In the genomic region with DNA sequence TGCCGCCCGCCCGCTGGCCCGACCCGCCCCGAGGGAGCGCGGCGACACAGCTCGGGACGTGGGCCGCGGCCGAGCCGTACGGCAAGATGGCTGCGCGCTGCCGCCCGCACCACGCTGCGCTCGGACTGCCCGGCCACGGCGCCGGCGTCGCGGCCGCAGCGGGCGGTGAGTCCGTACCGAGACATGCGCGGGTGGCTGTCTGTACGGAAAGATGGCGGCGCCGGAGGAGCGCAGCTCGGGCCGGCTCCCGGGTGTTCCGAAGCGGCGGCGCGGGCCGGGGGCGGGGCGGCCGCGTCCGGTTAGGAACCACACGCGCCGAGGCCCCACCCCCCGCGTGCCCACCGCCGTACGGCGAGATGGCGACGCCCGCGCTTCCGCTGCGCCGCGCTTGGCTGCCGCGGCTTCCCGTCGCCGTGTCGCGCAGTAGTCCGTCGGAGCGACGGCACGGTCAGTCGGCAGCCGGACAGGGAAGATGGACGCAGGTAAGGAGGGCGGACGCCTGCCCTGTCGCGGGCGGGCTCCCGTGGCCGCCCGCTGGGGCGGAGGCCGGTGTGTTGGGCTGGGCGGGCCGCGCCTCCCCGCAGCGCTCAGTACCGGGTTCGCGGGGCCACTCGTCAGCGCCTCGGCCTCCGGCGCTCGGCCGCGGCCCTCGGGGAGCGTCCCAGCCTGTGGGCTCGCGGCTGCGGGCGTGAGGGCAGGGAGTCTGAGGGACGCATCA, we compare ENCODE assay signal across 8 mouse cellular contexts. TPM values are rescaled to one million over a fixed set of nuclear protein-coding genes. Genes with fewer than 3 reads are reported as not detected.
DNase-seq lines count a peak whose midpoint lies in the region; ATAC-seq and TF ChIP-seq lines count a peak whose summit lies in the region.

A gene (minus strand): TSS at position 292 of the 718 bp plus-strand sequence.

- H3K4me2 ChIP-seq in lung, embryonic 14.5 days = peak within 1 kb of the TSS; percentile 75

- H3K27me3 ChIP-seq in MEL (ENCODE audit: control insufficient read depth in 1 of 2, insufficient read depth in 2 of 2, low read length in 2 of 2) = no peaks in the 10 kb centered on the region
- no peaks in the 10 kb centered on the region for H3K27me3 ChIP-seq in lung, embryonic 14.5 days (ENCODE audit: insufficient read depth, low read length)

- no peaks in the 10 kb centered on the region for H3K9me3 ChIP-seq in MEL (replicated peaks; ENCODE audit: insufficient read depth, low read length)
- H3K9me3 ChIP-seq in lung, embryonic 14.5 days (ENCODE audit: low read depth, low read length) = no peaks in the 10 kb centered on the region

- peaks cover 56% of the 10 kb centered on the region for H3K79me2 ChIP-seq in MEL (ENCODE audit: control insufficient read depth, insufficient read depth, low read length, poor library complexity)

- peak within 1 kb of the TSS; percentile 91 to 94 for H3K4me3 ChIP-seq in MEL (ENCODE audit: control insufficient read depth in 1 of 2, insufficient read depth in 1 of 2, low read depth in 2 of 2, low read length in 2 of 2)
- peak within 1 kb of the TSS; percentile 96 for H3K4me3 ChIP-seq in lung, embryonic 14.5 days (ENCODE audit: low read depth, low read length)

- peak within 1 kb of the TSS; percentile 77 for H3K27ac ChIP-seq in MEL (ENCODE audit: control insufficient read depth, low read depth, low read length)
- H3K27ac ChIP-seq in lung, embryonic 14.5 days (ENCODE audit: low read depth) = peak within 1 kb of the TSS; percentile 86

- peak; percentile 91 for DNase-seq in MEL (ENCODE audit: low read depth, low spot score)
- DNase-seq in cerebellum, adult 8-10 months = peak; percentile 91
- DNase-seq in forelimb bud, embryonic 11.5 days (ENCODE audit: low read depth, low spot score) = peak; percentile 82
- DNase-seq in heart, postnatal 4 days = peak; percentile 94
- peak; percentile 89 to 94 for DNase-seq in layer of hippocampus, adult 8-10 months (ENCODE audit: low spot score in 2 of 2)
- DNase-seq in lung, embryonic 14.5 days = peak; percentile 94
- DNase-seq in testis, postnatal 14 days (ENCODE audit: low spot score) = peak; percentile 90

- H3K4me1 ChIP-seq in MEL (ENCODE audit: control insufficient read depth in 1 of 2, insufficient read depth in 2 of 2, low read length in 2 of 2) = peaks cover 17 to 27% of the 10 kb centered on the region in 2 experiments
- H3K4me1 ChIP-seq in lung, embryonic 14.5 days (ENCODE audit: insufficient read depth) = 0 out of 2 replicates have a peak, but pooled peaks cover 3% of the 10 kb centered on the region

- TF ChIP-seq CTCF in MEL (IDR thresholded peaks at IDR 0.05 in 2 of 3, conservative IDR thresholded peaks at IDR 0.05 in 1 of 3; ENCODE audit: control insufficient read depth in 1 of 3, insufficient read depth in 1 of 3, low read depth in 2 of 3, low read length in 3 of 3, poor library complexity in 1 of 3, severe bottlenecking in 1 of 3) = no peak
- no peak for TF ChIP-seq CTCF in lung, embryonic 14.5 days (IDR thresholded peaks at IDR 0.05; ENCODE audit: low read depth)

- TF ChIP-seq RAD21 in MEL (IDR thresholded peaks at IDR 0.05; ENCODE audit: low read depth, low read length) = no peak

- WGBS in lung, embryonic 14.5 days = under 1% methylated on average over 104 of the region's 121 CpGs

- peaks cover 0 to 35% of the 10 kb centered on the region in 2 experiments; a peak in 2 of 4 replicates for H3K36me3 ChIP-seq in MEL (ENCODE audit: control insufficient read depth in 1 of 2, insufficient read depth in 2 of 2, low read length in 2 of 2)
- peaks cover 10% of the 10 kb centered on the region for H3K36me3 ChIP-seq in lung, embryonic 14.5 days (ENCODE audit: insufficient read depth)

- TF ChIP-seq EP300 in MEL (IDR thresholded peaks at IDR 0.05; ENCODE audit: low read depth in 1 of 2, low read length in 2 of 2) = no peak; a peak in 1 of 4 replicates

- peak within 1 kb of the TSS; percentile 81 for H3K9ac ChIP-seq in MEL (ENCODE audit: control insufficient read depth, low read depth, low read length, poor library complexity, severe bottlenecking)
- peak within 1 kb of the TSS; percentile 86 for H3K9ac ChIP-seq in lung, embryonic 14.5 days

- peak; percentile 93 for ATAC-seq in lung, embryonic 14.5 days (ENCODE audit: insufficient read depth)
- peak; percentile 77 for ATAC-seq in neutrophil, adult 5-6 weeks (ENCODE audit: extremely low read depth, insufficient number of reproducible peaks, low FRiP score, poor library complexity, severe bottlenecking)

- peak; percentile 67 to 72; a peak in 3 of 4 replicates for TF ChIP-seq POLR2A in MEL (IDR thresholded peaks at IDR 0.05; ENCODE audit: control insufficient read depth in 1 of 2, insufficient read depth in 1 of 2, low read depth in 1 of 2, low read length in 2 of 2, poor library complexity in 1 of 2)

TF ChIP-seq in MEL, 35 proteins besides CTCF, POLR2A, EP300 and RAD21:
- TF ChIP-seq MEF2A (IDR thresholded peaks at IDR 0.05; ENCODE audit: extremely low read depth, insufficient replicate concordance, low read depth, low read length, poor library complexity, severe bottlenecking) (no peak), MXI1 (IDR thresholded peaks at IDR 0.05; ENCODE audit: low read depth, low read length) (peak; percentile 86), E2F4 (IDR thresholded peaks at IDR 0.05; ENCODE audit: borderline replicate concordance, low read depth, low read length) (no peak), POLR2AphosphoS2 (IDR thresholded peaks at IDR 0.05; ENCODE audit: low read length) (no peak), GATA1 (IDR thresholded peaks at IDR 0.05; ENCODE audit: low read depth, low read length) (no peak), CHD1 (IDR thresholded peaks at IDR 0.05; ENCODE audit: low read depth, low read length) (no peak), ZNF384 (IDR thresholded peaks at IDR 0.05; ENCODE audit: low read depth, low read length) (no peak), TAL1 (IDR thresholded peaks at IDR 0.05; ENCODE audit: low read length) (no peak), NELFE (IDR thresholded peaks at IDR 0.05; ENCODE audit: low read depth, low read length) (peak; percentile 75), USF2 (IDR thresholded peaks at IDR 0.05; ENCODE audit: borderline replicate concordance in 1 of 2, insufficient read depth in 1 of 2, low read depth in 1 of 2, low read length in 2 of 2) (no peak), ZC3H11A (IDR thresholded peaks at IDR 0.05; ENCODE audit: low read depth, low read length) (no peak), ELF1 (IDR thresholded peaks at IDR 0.05; ENCODE audit: low read depth, low read length) (peak; percentile 89), GABPA (IDR thresholded peaks at IDR 0.05; ENCODE audit: low read depth, low read length) (no peak), ZMIZ1 (IDR thresholded peaks at IDR 0.05; ENCODE audit: low read depth, low read length) (no peak), USF1 (IDR thresholded peaks at IDR 0.05; ENCODE audit: low read depth, low read length) (no peak; the same call in 1 of the 2 replicates), JUND (IDR thresholded peaks at IDR 0.05; ENCODE audit: low read depth, low read length) (no peak), BHLHE40 (IDR thresholded peaks at IDR 0.05; ENCODE audit: borderline replicate concordance, low read depth, low read length) (no peak), ZKSCAN1 (IDR thresholded peaks at IDR 0.05; ENCODE audit: low read depth, low read length) (no peak), MAZ (IDR thresholded peaks at IDR 0.05; ENCODE audit: low read depth, low read length) (no peak), HCFC1 (IDR thresholded peaks at IDR 0.05; ENCODE audit: low read depth, low read length) (peak; percentile 91), SMC3 (IDR thresholded peaks at IDR 0.05; ENCODE audit: low read depth, low read length) (no peak), ETS1 (IDR thresholded peaks at IDR 0.05; ENCODE audit: low read depth, low read length) (no peak), SIN3A (IDR thresholded peaks at IDR 0.05; ENCODE audit: low read length) (peak; percentile 73), MAFK (IDR thresholded peaks at IDR 0.05; ENCODE audit: borderline replicate concordance, low read depth, low read length) (no peak), KAT2A (conservative IDR thresholded peaks at IDR 0.05; ENCODE audit: low read depth, low read length) (peak; percentile 90), MYB (IDR thresholded peaks at IDR 0.05; ENCODE audit: low read depth, low read length) (no peak), TCF12 (IDR thresholded peaks at IDR 0.05; ENCODE audit: low read depth, low read length) (peak; percentile 38), CHD2 (IDR thresholded peaks at IDR 0.05; ENCODE audit: low read length) (no peak), RCOR1 (IDR thresholded peaks at IDR 0.05; ENCODE audit: low read depth, low read length) (peak; percentile 46; the same call in 1 of the 2 replicates), POLR2AphosphoS5 (IDR thresholded peaks at IDR 0.05; ENCODE audit: borderline replicate concordance, low read depth, low read length) (0 out of 2 replicates have a peak, but pooled peaks have one; percentile 35), TBP (IDR thresholded peaks at IDR 0.05; ENCODE audit: low read depth, low read length) (no peak), MAX (IDR thresholded peaks at IDR 0.05; ENCODE audit: low read length) (peak; percentile 51), NRF1 (IDR thresholded peaks at IDR 0.05; ENCODE audit: insufficient read depth, low read depth, low read length, poor library complexity, severe bottlenecking) (peak; percentile 74), UBTF (IDR thresholded peaks at IDR 0.05; ENCODE audit: borderline replicate concordance, insufficient read depth, low read depth, low read length) (no peak; the same call in 1 of the 2 replicates), MYC (IDR thresholded peaks at IDR 0.05; ENCODE audit: low read depth, low read length) (no peak; the same call in 1 of the 2 replicates)

RNA-seq across cellular contexts. Expression of the gene that starts here (rescaled TPM):
- total RNA-seq in MEL (2012; rRNA removed) = 81.8 and 84.9 TPM in 2 replicates
- 100 to 1,000 TPM in 1 of 2 experiments, not detected in 1; 117 TPM for polyA plus RNA-seq in MEL (2012; ENCODE audit: insufficient read depth in 1 of 2, insufficient read length in 2 of 2, low read depth in 1 of 2, low replicate concordance in 2 of 2, missing spikeins in 1 of 2)
- 10 to 100 TPM; 68.7 to 72.6 TPM for total RNA-seq in heart, postnatal 4 days (2021)
- 10 to 100 TPM; 29.2 to 36.4 (median 36.0) TPM for total RNA-seq in layer of hippocampus, adult 8-10 months (2022)
- polyA plus RNA-seq in lung, embryonic 14.5 days (2014; fragmentation: Nextera tagmentation; extraction: Ambion mirVana) = 48.4 and 52.7 TPM in 2 replicates
- total RNA-seq in neutrophil, adult 5-6 weeks (2017) = 10.9 and 12.8 TPM in 2 replicates

Comparison
In these comparisons a context has a peak if more than half of its experiments do, and no peak if none do; other contexts are left out.
1. Peak in every context shown above with its lines: DNase-seq, ATAC-seq, H3K4me3 ChIP-seq and H3K27ac ChIP-seq.